Mouse (Mus musculus): Measurements from ENCODE around the gene Smok3b.

Smok3b gene

DNA sequence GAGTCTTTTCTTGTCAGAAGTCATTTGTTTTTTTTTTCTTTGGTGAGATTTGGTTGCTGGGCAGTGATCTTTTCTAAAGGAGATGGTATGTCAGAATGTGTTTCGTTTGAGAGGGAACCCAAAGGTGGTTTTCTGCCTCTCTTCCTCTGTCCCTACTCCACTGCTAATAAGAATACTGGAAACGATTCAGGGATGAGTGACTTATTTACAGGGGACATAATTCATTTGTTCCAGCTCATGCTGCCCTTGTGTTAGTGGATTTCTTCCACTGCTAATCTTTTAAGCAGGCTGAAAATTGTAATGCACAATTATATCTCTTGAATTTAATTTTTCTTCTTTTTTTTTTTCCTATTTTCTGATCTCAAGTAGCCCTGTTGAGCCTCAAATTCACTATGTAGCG lies 65.6 kb downstream of the Smok3b start:
- DNase-seq, result no peak

DNA sequence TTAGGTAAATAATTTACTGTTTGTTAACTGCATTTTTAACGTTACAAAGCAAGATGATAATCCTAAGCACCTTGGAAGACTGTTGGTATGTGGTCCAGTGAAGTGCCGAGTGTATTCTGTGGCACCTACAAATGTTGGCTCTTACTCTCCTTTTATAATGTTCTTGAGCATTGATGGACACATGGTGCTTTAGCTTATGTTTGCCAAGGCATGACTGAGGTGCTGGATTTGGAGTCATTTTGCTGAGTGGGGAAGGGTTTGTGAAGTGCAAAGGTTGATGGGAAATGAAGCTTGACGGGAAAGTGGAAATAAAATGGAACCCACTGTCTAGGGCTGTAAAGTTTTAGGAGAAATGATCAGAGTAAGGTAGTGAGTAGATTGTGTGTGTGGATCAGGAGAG lies 67.1 kb downstream of the Smok3b start:
- no peak for DNase-seq

DNA sequence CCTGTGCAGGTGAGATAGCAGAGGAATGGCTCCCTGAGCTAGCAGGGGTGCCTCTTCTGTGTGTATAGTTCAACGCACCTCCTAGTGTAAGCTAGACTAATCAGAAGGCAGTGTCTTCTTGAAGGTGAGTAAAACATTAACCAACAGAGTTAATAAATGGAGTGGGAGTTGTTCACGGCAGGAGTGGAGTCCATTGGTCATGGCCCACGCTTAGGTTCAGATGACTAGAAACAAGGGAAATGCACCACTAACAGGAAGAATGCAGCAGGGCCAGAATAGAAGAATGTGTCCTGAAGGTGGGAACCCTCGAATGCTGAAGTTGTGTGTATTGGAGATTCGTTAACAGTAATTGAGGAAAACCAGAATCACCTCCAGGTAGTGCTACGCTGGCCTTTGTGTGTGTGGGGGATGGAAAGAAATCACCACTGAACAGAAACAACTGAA lies 67.9 kb downstream of the Smok3b start:
- DNase-seq, result no peak

DNA sequence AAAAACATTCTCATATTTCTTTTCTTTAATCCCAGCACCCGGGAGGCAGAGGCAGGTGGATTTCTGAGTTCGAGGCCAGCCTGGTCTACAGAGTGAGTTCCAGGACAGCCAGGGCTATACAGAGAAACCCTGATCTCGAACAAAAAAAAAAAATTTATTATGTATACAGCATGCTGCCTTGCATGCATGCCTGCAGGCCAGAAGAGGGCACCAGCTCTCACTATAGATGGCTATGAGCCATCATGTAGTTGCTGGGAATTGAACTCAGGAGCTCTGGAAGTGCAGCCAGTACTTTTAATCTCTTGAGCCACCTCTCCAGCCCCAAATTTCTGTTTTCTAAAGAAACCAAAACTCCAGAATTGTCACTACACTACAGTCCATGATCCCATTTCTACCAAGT lies 69.0 kb downstream of the Smok3b start:
- peak; percentile 36 to 39 for DNase-seq

DNA sequence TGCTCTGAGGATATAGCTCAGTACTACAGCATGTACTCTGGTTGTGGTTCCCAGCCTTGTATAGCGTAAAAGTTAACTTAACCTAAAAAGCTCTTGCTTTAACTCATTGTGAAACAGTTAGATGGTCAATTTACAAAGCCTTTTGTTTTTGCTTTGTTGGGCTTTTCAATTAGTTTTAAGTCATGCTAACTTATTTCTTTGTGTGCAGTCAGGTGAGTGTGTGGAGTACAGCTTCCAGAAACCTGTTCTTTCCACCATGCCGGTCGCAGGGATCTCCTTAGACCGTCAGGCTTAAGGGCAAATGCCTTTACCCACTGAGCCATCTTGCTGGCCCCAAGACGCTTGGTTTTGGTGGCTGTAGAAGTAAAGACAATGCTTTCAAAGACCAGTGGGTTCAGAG lies 69.5 kb downstream of the Smok3b start:
- DNase-seq, result no peak

DNA sequence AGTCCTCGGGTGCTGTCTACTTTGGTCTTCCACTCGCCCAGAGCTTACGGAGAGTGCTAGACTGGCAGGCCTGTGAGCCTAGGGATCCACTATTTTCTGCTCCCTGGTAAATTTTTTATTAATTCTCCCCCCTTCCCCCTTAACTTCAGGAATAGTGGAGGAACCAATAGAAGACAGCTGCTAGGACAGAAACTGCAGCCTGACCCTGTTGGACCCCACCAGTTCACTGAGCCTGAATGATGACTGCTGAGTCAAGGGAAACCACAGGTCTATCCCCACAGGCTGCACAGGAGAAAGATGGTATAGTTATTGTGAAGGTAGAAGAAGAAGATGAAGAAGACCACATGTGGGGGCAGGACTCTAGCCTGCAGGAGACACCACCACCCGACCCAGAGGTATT lies 71.5 kb downstream of the Smok3b start:
- DNase-seq, result no peak

DNA sequence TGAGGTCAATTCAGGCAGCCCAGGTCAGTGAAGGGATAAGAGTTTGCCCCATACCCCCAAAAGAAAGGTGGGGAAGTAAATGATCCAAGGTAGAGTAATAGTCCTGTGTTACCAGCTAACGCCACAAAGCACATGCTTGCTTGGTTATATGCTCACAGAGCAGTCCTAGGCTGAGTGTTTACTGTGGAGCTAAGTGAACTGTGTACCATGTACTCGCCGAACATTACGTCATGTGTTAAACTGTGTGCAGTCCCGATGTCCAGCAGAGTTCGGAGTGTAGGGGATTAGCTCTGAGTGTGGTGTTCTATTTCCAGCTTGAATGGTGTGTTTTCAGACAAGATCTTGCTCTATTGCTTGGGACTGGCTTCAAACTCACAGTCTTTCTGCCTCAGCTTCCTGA lies 73.2 kb downstream of the Smok3b start:
- no peak for DNase-seq
